Mouse (Mus musculus): ENCODE measurements at regions not wholly inside any gene's neighbourhood (a gene's known extent, or its start where the extent isn't known, plus 50 kb on each side); places are given as distances from the start of the nearest gene placed in this dataset.

DNA sequence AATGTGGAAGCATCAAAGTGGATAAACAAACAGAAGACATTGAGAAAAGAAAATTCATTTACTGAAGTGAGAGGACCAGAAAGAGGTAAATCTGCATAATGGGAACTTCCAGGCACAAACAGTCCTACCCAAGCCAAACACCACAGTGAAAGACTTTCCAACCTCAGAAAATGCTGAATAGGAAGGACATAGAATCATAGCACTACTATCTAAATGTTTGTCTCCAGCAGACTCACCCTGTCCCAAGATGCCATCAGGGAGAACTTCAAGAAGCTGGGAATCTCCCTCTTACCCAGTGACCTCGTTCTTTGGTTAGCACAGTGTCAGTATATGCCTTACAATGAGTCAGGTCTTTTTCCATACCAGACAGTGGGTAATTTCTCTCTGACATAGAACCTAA lies 783.4 kb downstream of the Stpg2 start:
- no peak for DNase-seq
- 52% methylated on average over 1 of the region's 1 CpGs for WGBS

DNA sequence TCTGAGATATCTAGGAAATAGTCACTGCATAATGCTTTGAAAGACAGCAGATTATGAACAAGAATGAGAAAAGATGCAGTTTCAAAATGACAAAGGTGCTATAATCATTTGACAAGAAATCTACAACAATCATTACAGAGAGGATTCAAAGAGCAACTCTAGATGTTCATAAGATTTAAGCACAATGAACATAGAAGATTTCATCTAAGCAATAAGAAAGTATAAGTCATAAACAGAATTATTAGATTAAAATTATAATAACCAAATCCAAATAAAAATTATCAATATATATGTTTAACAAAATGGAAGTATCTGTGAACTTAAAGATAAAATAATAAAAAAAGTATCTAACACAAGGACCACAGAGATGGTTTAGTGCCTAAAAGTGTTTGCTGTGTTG lies 783.9 kb downstream of the Stpg2 start:
- Histone ChIP-seq H3K4me1 (ENCODE audit: control insufficient read depth, insufficient read depth, low read length) (no peaks in the 10 kb centered on the region), H3K36me3 (ENCODE audit: control insufficient read depth, insufficient read depth, low read length) (no peaks in the 10 kb centered on the region), H3K4me3 (no peak overlapping the region), H3K9ac (ENCODE audit: low read depth, low read length) (no peak overlapping the region), H3K79me2 (replicated peaks; ENCODE audit: control insufficient read depth, insufficient read depth, low read length) (no peaks in the 10 kb centered on the region), H3K27me3 (ENCODE audit: control insufficient read depth, insufficient read depth, low read length) (no peaks in the 10 kb centered on the region), H3K27ac (no peak overlapping the region)
- intact Hi-C loops (cut with DNase I), result no loop called here
- no peak for DNase-seq
- TF ChIP-seq EP300 (IDR thresholded peaks at IDR 0.05; ENCODE audit: insufficient read depth, low read depth, low read length) (no peak), POLR2A (IDR thresholded peaks at IDR 0.05; ENCODE audit: insufficient read depth, low read depth, low read length) (no peak), CTCF (IDR thresholded peaks at IDR 0.05) (no peak)

More for the DNA sequence above, 783.4 kb downstream of the Stpg2 start:
- no peak overlapping the region for H3K27ac ChIP-seq
- H3K36me3 ChIP-seq (ENCODE audit: control insufficient read depth, insufficient read depth, low read length), result no peaks in the 10 kb centered on the region
- H3K9ac ChIP-seq (ENCODE audit: low read depth, low read length), result no peak overlapping the region
- TF ChIP-seq EP300 (IDR thresholded peaks at IDR 0.05; ENCODE audit: insufficient read depth, low read depth, low read length), result no peak
- TF ChIP-seq CTCF (IDR thresholded peaks at IDR 0.05), result no peak
- TF ChIP-seq POLR2A (IDR thresholded peaks at IDR 0.05; ENCODE audit: insufficient read depth, low read depth, low read length), result no peak
- no peaks in the 10 kb centered on the region for H3K4me1 ChIP-seq (ENCODE audit: control insufficient read depth, insufficient read depth, low read length)
- intact Hi-C loops (cut with DNase I), result no loop called here
- no peaks in the 10 kb centered on the region for H3K27me3 ChIP-seq (ENCODE audit: control insufficient read depth, insufficient read depth, low read length)
- H3K4me3 ChIP-seq, result no peak overlapping the region
- no peaks in the 10 kb centered on the region for H3K79me2 ChIP-seq (replicated peaks; ENCODE audit: control insufficient read depth, insufficient read depth, low read length)

DNA sequence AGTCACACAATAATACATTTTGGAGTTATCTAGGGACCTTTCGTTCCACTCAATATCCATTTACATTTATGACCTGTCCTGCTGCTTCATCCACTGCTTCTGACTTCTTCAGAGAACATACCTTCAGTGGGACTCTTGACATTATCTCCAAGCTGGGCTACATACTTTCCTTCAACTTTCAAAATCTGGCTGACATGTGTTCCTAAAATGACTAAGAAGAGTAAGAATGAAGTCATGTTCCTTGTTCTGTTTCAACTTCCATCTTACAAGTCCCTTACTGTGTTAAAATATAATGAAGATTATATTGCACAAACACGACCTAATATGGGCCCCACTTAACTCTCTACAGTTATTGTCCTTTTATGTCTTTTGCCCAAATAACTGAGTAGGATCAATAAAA lies 807.0 kb downstream of the Stpg2 start:
- H3K27ac ChIP-seq, result no peak overlapping the region
- no peaks in the 10 kb centered on the region for H3K79me2 ChIP-seq (replicated peaks; ENCODE audit: control insufficient read depth, insufficient read depth, low read length)
- H3K9ac ChIP-seq (ENCODE audit: low read depth, low read length), result no peak overlapping the region
- no peaks in the 10 kb centered on the region for H3K36me3 ChIP-seq (ENCODE audit: control insufficient read depth, insufficient read depth, low read length)
- H3K4me3 ChIP-seq, result no peak overlapping the region
- no peaks in the 10 kb centered on the region for H3K4me1 ChIP-seq (ENCODE audit: control insufficient read depth, insufficient read depth, low read length)
- H3K27me3 ChIP-seq (ENCODE audit: control insufficient read depth, insufficient read depth, low read length), result no peaks in the 10 kb centered on the region
- 62% methylated on average over 2 of the region's 2 CpGs for WGBS
- no peak for DNase-seq
- intact Hi-C loops (cut with DNase I), result no loop called here
- no peak for TF ChIP-seq POLR2A (IDR thresholded peaks at IDR 0.05; ENCODE audit: insufficient read depth, low read depth, low read length)
- no peak for TF ChIP-seq CTCF (IDR thresholded peaks at IDR 0.05)
- TF ChIP-seq EP300 (IDR thresholded peaks at IDR 0.05; ENCODE audit: insufficient read depth, low read depth, low read length), result no peak

DNA sequence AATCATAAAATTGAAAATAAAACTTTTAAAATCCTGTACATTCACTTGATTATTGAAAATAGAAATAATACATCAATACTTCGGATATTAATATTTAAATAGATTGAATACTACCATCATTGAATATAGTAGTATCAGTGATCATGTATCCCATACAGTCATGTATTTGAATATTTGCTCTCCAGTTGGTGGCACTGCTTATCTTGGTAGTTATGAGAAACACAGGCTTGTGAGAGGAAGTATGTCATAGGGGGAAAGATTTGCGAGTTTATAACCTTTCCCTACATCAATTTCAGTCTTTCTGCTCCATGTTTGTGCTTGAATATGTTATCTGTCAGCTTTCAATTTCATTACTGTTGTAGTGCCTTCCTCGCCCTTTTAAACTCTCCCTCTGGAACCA lies 828.6 kb downstream of the Stpg2 start:
- no peaks in the 10 kb centered on the region for H3K27me3 ChIP-seq (ENCODE audit: control insufficient read depth, insufficient read depth, low read length)
- 66% methylated on average over 3 of the region's 3 CpGs for WGBS
- no peak overlapping the region for H3K27ac ChIP-seq
- no peak for DNase-seq
- TF ChIP-seq EP300 (IDR thresholded peaks at IDR 0.05; ENCODE audit: insufficient read depth, low read depth, low read length), result no peak
- TF ChIP-seq POLR2A (IDR thresholded peaks at IDR 0.05; ENCODE audit: insufficient read depth, low read depth, low read length), result no peak
- no peak for TF ChIP-seq CTCF (IDR thresholded peaks at IDR 0.05)
- H3K36me3 ChIP-seq (ENCODE audit: control insufficient read depth, insufficient read depth, low read length), result no peaks in the 10 kb centered on the region
- H3K79me2 ChIP-seq (replicated peaks; ENCODE audit: control insufficient read depth, insufficient read depth, low read length), result no peaks in the 10 kb centered on the region
- H3K4me1 ChIP-seq (ENCODE audit: control insufficient read depth, insufficient read depth, low read length), result no peaks in the 10 kb centered on the region
- intact Hi-C loops (cut with DNase I), result no loop called here
- H3K4me3 ChIP-seq, result no peak overlapping the region
- H3K9ac ChIP-seq (ENCODE audit: low read depth, low read length), result no peak overlapping the region

DNA sequence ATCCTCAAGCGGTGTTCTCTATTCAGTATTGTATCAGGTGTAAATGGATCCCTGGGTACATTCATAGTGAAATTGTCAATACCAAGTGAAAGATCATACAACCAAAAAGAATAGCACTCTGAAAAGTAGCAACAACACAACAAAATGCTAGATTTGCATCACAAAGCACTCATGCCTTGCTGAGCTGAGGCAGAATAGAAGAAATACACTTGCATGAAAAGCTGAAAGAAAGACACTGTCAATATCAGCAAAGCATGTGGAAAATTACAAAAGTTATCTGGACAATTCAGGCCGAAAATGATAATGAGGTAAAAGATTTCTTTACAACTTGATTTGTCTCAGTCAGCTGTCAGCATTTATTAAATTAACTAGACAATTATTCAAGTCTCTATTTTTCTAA lies 829.6 kb downstream of the Stpg2 start:
- WGBS, result 84% methylated on average over 2 of the region's 2 CpGs
- no peak overlapping the region for H3K27ac ChIP-seq
- H3K9ac ChIP-seq (ENCODE audit: low read depth, low read length), result no peak overlapping the region
- TF ChIP-seq POLR2A (IDR thresholded peaks at IDR 0.05; ENCODE audit: insufficient read depth, low read depth, low read length), result no peak
- TF ChIP-seq CTCF (IDR thresholded peaks at IDR 0.05), result no peak
- TF ChIP-seq EP300 (IDR thresholded peaks at IDR 0.05; ENCODE audit: insufficient read depth, low read depth, low read length), result no peak
- no peaks in the 10 kb centered on the region for H3K79me2 ChIP-seq (replicated peaks; ENCODE audit: control insufficient read depth, insufficient read depth, low read length)
- H3K27me3 ChIP-seq (ENCODE audit: control insufficient read depth, insufficient read depth, low read length), result no peaks in the 10 kb centered on the region
- no peaks in the 10 kb centered on the region for H3K36me3 ChIP-seq (ENCODE audit: control insufficient read depth, insufficient read depth, low read length)
- H3K4me3 ChIP-seq, result no peak overlapping the region
- H3K4me1 ChIP-seq (ENCODE audit: control insufficient read depth, insufficient read depth, low read length), result no peaks in the 10 kb centered on the region
- no peak for DNase-seq
- intact Hi-C loops (cut with DNase I), result no loop called here

DNA sequence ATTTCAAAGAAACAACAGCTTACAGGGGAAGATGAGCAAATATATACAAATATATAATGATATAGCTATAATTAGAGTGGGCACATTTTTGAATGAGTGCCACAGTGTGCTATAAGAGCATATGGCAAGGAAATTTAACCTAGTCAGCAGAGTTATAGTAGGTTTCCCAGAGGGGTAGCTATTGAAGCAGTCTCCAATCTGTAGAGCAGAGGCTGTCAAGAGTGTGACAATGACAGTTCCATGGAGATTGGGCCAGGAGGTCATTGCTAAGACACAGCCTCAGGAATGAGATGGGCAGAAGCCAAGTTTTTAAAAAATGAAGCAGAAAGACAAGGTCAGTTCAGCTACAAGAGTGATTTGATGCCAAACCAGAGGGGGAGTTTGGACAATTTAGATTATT lies 839.4 kb downstream of the Stpg2 start:
- H3K79me2 ChIP-seq (replicated peaks; ENCODE audit: control insufficient read depth, insufficient read depth, low read length), result no peaks in the 10 kb centered on the region
- intact Hi-C loops (cut with DNase I), result no loop called here
- DNase-seq, result no peak
- no peaks in the 10 kb centered on the region for H3K4me1 ChIP-seq (ENCODE audit: control insufficient read depth, insufficient read depth, low read length)
- H3K27me3 ChIP-seq (ENCODE audit: control insufficient read depth, insufficient read depth, low read length), result no peaks in the 10 kb centered on the region
- H3K4me3 ChIP-seq, result no peak overlapping the region
- H3K9ac ChIP-seq (ENCODE audit: low read depth, low read length), result no peak overlapping the region
- H3K27ac ChIP-seq, result no peak overlapping the region
- TF ChIP-seq EP300 (IDR thresholded peaks at IDR 0.05; ENCODE audit: insufficient read depth, low read depth, low read length), result no peak
- no peak for TF ChIP-seq CTCF (IDR thresholded peaks at IDR 0.05)
- TF ChIP-seq POLR2A (IDR thresholded peaks at IDR 0.05; ENCODE audit: insufficient read depth, low read depth, low read length), result no peak
- H3K36me3 ChIP-seq (ENCODE audit: control insufficient read depth, insufficient read depth, low read length), result no peaks in the 10 kb centered on the region
